Mouse (Mus musculus) stomach, embryonic 15.5 days (tissue): ENCODE results near the gene Bicc1. TPM values are rescaled to one million over a fixed set of nuclear protein-coding genes. Genes with fewer than 3 reads are reported as not detected.
A peak's percentile ranks its signal among the peaks of the same experiment; 100 is the strongest.

Experiments used
- ATAC-seq: fragments of 200-750 bp; cut with Nextera tagmentation; 2 replicates; pipeline ENCODE4 v1.8.0; 2017; ENCODE audit warnings: low read depth, moderate number of reproducible peaks, moderate TSS enrichment; ENCODE audit not compliant: insufficient read depth, low FRiP score
- H3K27ac ChIP-seq: fragments of 300-500 bp; sonication (generic); 2 replicates; pipeline ENCODE4 v1.5.1; 2015; ENCODE audit warnings: mild to moderate bottlenecking, inconsistent platforms
- H3K27me3 ChIP-seq: fragments of 300-500 bp; sonication (generic); replicated peaks from 2 replicates; pipeline ENCODE4 v1.6.1; 2015; ENCODE audit warnings: inconsistent platforms
- H3K36me3 ChIP-seq: fragments of 300-500 bp; sonication (generic); 2 replicates; pipeline ENCODE4 v1.6.1; 2015; ENCODE audit warnings: inconsistent platforms
- H3K4me1 ChIP-seq: fragments of 300-500 bp; sonication (generic); 2 replicates; pipeline ENCODE4 v1.6.1; 2015; ENCODE audit warnings: inconsistent platforms
- H3K4me2 ChIP-seq: fragments of 300-500 bp; sonication (generic); 2 replicates; pipeline ENCODE4 v1.6.1; 2015; ENCODE audit warnings: mild to moderate bottlenecking, inconsistent platforms
- H3K4me3 ChIP-seq: fragments of 300-500 bp; sonication (generic); replicated peaks from 2 replicates; pipeline ENCODE4 v1.5.1; 2015; ENCODE audit warnings: inconsistent platforms
- H3K9ac ChIP-seq: fragments of 300-500 bp; sonication (generic); 2 replicates; pipeline ENCODE4 v1.6.1; 2015; ENCODE audit warnings: inconsistent platforms
- H3K9me3 ChIP-seq: fragments of 300-500 bp; sonication (generic); 2 replicates; pipeline ENCODE4 v1.6.1; 2016; ENCODE audit warnings: inconsistent platforms
- WGBS: fragments of 180-500 bp; shearing (Covaris S2); methylation state at CpG from one replicate; pipeline ENCODE4 v1.1.7; 2015; 5-methylcytosine and 5-hydroxymethylcytosine counted together
- polyA plus RNA-seq: library from polyadenylated mRNA; unstranded; fragments of >200 nt; fragmentation: Nextera tagmentation; extraction: Ambion mirVana; gene quantifications from 2 replicates; pipeline ENCODE4 v1.2.1, GENCODE M21; 2015

The Bicc1 gene
- polyA plus RNA-seq, 1 experiment from 2014 or later = 23.1 TPM

DNA sequence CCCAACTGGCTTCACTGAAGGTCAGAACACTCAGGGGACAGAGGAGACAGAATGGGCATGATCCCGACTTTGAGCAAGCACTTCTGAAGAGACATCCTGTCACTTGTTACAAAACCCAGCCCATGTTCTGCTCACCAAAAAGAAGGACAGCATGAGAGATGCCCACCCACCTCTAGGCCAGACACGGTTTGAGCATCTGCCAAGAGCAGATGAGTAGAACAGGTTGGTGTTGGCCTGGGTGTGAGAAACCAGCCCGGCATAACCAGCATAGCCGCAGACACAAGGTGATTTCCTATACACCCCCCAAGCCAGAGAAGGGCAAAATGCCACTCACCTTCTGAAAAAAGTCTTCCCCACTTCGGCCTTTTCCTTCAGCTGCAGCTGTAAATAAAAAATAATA lies 80.6 kb downstream of the Bicc1 start:
- no peak for ATAC-seq
- H3K9ac ChIP-seq = no peak overlapping the region
- no peaks in the 10 kb centered on the region for H3K36me3 ChIP-seq
- H3K9me3 ChIP-seq = no peaks in the 10 kb centered on the region
- 86% methylated on average over 5 of the region's 5 CpGs for WGBS
- no peaks in the 10 kb centered on the region for H3K4me1 ChIP-seq
- H3K27me3 ChIP-seq = no peaks in the 10 kb centered on the region
- no peak overlapping the region for H3K4me3 ChIP-seq
- no peak overlapping the region for H3K4me2 ChIP-seq
- no peak overlapping the region for H3K27ac ChIP-seq

DNA sequence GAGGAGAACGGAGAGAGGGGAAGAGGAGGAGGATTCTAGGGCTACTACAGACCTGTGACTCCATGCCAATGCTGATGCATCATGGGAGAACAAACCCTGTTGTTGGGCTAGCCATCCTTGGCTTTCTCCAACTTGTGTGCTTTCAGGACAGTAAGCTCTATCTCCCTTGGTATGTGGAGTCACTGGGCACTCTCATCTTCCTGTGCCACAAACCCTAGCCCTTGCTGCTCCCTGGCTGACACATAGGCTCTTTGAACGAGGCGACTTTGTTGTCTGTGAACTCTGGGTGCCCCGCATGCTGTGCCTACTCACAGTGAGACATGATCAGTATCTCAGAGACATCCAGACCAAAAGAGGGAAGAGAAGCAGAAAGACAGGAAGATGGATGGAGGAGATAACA lies 94.5 kb downstream of the Bicc1 start:
- Histone ChIP-seq H3K9ac (no peak overlapping the region), H3K27ac (no peak overlapping the region), H3K4me2 (no peak overlapping the region), H3K4me3 (no peak overlapping the region), H3K36me3 (no peaks in the 10 kb centered on the region), H3K4me1 (no peaks in the 10 kb centered on the region), H3K27me3 (no peaks in the 10 kb centered on the region), H3K9me3 (no peaks in the 10 kb centered on the region)
- no peak for ATAC-seq
- WGBS = 31% methylated on average over 4 of the region's 4 CpGs

DNA sequence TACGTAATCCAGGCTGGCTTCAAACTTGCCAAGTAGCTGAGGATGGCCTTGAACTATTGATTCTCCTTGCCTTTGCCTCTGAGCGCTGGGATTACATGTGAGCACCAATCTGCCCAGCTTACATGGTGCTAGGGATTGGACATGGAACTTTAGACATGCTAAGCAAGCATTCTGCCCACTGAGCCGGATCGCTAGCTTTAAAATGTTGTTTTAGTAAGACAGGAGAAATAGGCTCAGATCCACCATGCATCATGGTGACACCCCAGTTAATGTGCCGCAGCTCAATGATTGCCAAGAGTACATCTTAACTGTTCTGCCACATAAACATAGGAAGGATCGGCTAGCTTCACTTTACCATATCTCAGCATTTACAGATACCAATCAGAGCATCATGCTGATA lies 94.9 kb downstream of the Bicc1 start:
- Histone ChIP-seq H3K27me3 (no peaks in the 10 kb centered on the region), H3K4me2 (no peak overlapping the region), H3K36me3 (no peaks in the 10 kb centered on the region), H3K27ac (no peak overlapping the region), H3K4me3 (no peak overlapping the region), H3K9ac (no peak overlapping the region), H3K4me1 (no peaks in the 10 kb centered on the region), H3K9me3 (no peaks in the 10 kb centered on the region)
- ATAC-seq = no peak
- 79% methylated on average over 6 of the region's 6 CpGs for WGBS

DNA sequence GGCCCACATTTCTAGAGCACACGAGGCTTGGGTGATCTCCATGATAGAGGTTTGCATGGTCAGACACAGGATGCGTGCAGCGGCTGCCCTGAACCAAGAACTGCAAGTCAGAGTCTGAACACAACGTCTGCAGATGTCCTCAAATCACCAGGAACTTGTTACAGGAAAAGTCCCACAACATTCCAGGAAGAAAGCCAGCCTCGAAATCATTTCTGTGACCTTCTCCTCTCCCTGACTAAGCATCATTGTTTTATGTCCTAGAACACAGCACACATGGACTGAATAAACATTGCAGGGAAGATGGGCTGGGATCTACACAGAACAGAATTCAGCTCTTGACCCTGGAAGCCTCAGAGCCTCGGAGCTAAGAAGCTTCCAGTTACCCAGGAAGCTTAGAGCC lies 97.3 kb downstream of the Bicc1 start:
- no peak for ATAC-seq
- no peaks in the 10 kb centered on the region for H3K9me3 ChIP-seq
- no peak overlapping the region for H3K4me2 ChIP-seq
- H3K4me1 ChIP-seq = 0 out of 2 replicates have a peak, but pooled peaks cover 14% of the 10 kb centered on the region
- 53% methylated on average over 6 of the region's 6 CpGs for WGBS
- no peaks in the 10 kb centered on the region for H3K36me3 ChIP-seq
- no peak overlapping the region for H3K27ac ChIP-seq
- no peak overlapping the region for H3K4me3 ChIP-seq
- no peaks in the 10 kb centered on the region for H3K27me3 ChIP-seq
- H3K9ac ChIP-seq = no peak overlapping the region

DNA sequence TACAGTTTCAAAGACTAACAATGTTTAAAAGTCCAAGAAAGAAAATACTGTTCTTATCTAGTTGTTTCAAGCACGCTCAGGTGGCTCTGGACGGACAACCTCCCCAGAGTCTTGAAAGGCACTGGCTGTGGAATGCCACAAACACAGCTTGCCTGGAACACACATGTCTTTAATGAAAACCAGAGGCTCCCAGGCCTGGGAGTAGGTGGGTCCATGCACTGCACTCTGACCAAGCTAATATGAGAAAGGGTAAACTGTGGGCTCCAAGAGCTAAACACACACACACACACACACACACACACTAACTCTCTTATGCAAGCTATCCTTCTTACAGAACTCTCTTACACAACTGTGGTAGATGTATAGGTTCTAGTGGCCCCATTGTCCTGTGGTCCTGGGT lies 99.2 kb downstream of the Bicc1 start:
- H3K4me3 ChIP-seq = no peak overlapping the region

DNA sequence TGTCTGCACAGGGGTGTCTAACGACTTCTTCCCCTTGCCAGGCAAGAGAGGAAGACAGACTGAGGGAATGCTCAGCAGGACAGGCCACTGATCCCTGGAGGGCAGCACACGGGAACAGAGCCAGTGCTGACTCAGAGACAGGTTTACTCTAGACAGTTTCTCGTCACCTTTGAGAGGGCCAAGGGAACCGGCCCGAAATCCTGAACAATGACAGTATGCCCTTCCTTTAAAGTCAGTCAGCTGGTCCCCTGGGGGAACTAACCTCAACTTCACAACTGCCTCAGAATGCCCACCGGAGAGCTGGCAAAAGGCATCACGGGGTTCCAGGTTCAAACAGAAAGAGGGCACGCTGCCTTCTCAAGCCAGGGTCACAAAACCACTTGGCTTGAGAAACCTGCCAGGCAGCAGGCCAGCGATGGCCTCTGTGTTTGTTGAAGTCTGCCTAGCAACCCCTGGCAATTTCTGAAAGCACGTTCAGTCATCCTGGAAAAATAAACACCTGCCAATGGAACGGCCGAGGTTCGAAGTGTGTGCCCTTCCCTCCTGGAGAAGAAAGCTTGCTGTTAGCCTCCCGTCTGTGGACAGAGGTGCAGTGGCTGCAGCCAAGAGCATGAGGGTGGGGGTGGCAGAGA lies 100.8 kb downstream of the Bicc1 start:
- no peaks in the 10 kb centered on the region for H3K9me3 ChIP-seq
- ATAC-seq = peak; percentile 63
- H3K27ac ChIP-seq = peak overlapping the region; percentile 33
- 18% methylated on average over 14 of the region's 14 CpGs for WGBS
- 0 out of 2 replicates have a peak, but pooled peaks cover 14% of the 10 kb centered on the region for H3K4me1 ChIP-seq
- H3K27me3 ChIP-seq = no peaks in the 10 kb centered on the region
- no peak overlapping the region for H3K4me3 ChIP-seq
- H3K4me2 ChIP-seq = peak overlapping the region; percentile 5; the same call in 1 of the 2 replicates
- H3K36me3 ChIP-seq = no peaks in the 10 kb centered on the region
- H3K9ac ChIP-seq = no peak overlapping the region

More for the DNA sequence above, 99.2 kb downstream of the Bicc1 start:
- 57% methylated on average over 2 of the region's 2 CpGs for WGBS
- Histone ChIP-seq H3K27me3 (no peaks in the 10 kb centered on the region), H3K9me3 (no peaks in the 10 kb centered on the region), H3K9ac (no peak overlapping the region), H3K27ac (no peak overlapping the region), H3K36me3 (no peaks in the 10 kb centered on the region), H3K4me2 (no peak overlapping the region), H3K4me1 (0 out of 2 replicates have a peak, but pooled peaks cover 14% of the 10 kb centered on the region)
- ATAC-seq = no peak

DNA sequence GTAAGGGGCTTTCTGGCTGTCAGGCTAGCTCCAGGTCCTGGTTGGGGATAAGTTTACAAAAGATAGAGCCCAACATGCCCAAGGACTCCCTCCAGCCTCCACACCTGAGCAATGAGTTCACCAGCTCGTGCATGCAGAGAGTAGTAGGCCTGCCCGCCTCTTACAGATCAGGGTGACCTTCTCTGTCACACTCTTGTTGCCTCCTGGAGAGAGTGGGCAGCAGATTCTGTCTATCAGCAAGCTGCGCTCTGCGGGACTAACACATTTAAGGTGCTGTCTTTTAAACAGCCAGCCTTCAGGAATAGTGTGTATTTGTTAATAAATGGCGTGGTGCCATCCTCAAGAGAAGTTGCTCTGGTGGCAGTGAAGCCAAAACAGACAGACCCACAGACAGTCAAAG lies 101.4 kb downstream of the Bicc1 start:
- no peaks in the 10 kb centered on the region for H3K9me3 ChIP-seq
- H3K27me3 ChIP-seq = no peaks in the 10 kb centered on the region
- 0 out of 2 replicates have a peak, but pooled peaks cover 14% of the 10 kb centered on the region for H3K4me1 ChIP-seq
- no peak for ATAC-seq
- H3K27ac ChIP-seq = no peak overlapping the region
- H3K4me2 ChIP-seq = no peak overlapping the region
- H3K36me3 ChIP-seq = no peaks in the 10 kb centered on the region
- no peak overlapping the region for H3K9ac ChIP-seq
- WGBS = 71% methylated on average over 5 of the region's 5 CpGs
- H3K4me3 ChIP-seq = no peak overlapping the region

DNA sequence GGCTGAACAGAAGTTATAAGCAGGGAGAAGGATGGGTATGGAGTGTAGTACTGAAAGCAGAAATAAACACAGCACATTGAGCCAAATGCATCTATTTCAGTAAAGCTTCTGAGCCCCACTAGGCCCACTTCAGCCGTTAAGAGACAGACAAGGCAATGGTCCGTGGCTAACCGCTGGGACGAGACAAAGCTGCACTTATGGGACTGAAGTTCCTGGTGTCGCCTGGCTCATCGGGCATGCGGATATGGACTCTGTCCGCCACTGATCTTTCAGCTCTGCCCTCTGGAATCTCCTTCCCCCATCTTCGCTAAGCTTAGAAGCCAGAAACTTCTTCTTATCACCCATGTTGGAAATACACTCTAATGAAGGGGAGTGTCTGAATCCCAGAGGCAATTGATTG lies 106.8 kb downstream of the Bicc1 start:
- H3K27me3 ChIP-seq = no peaks in the 10 kb centered on the region
- H3K36me3 ChIP-seq = no peaks in the 10 kb centered on the region
- H3K4me1 ChIP-seq = 0 out of 2 replicates have a peak, but pooled peaks cover 2% of the 10 kb centered on the region
- no peak overlapping the region for H3K9ac ChIP-seq
- no peak overlapping the region for H3K4me3 ChIP-seq
- no peak overlapping the region for H3K4me2 ChIP-seq
- ATAC-seq = no peak
- 79% methylated on average over 9 of the region's 9 CpGs for WGBS
- H3K27ac ChIP-seq = peak overlapping the region; percentile 12; the same call in 1 of the 2 replicates
- H3K9me3 ChIP-seq = no peaks in the 10 kb centered on the region

DNA sequence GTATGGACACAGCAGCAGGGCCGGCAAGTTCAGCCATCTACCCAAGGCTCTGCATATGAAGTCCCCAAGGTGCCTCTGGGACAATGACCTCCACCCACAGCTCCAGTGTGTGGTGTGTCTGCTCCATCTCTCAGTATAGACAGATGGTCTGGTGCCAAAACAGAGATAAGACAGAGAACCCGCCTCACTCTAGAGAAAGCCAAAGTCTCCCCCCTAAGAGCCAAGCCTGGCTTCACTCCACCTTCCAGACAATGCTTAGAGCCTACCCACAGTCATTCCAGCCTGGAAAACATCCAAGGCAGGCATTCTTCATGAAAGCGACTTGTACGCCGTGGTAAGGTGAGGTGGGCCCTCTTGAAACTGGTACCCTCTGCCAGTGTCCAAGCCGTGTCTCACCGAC lies 107.3 kb downstream of the Bicc1 start:
- no peaks in the 10 kb centered on the region for H3K27me3 ChIP-seq
- no peak overlapping the region for H3K9ac ChIP-seq
- peak; percentile 28; the same call in 1 of the 2 replicates for ATAC-seq
- no peak overlapping the region for H3K4me2 ChIP-seq
- H3K36me3 ChIP-seq = no peaks in the 10 kb centered on the region
- no peaks in the 10 kb centered on the region for H3K9me3 ChIP-seq
- H3K4me1 ChIP-seq = no peaks in the 10 kb centered on the region
- H3K4me3 ChIP-seq = no peak overlapping the region
- WGBS = 61% methylated on average over 7 of the region's 7 CpGs
- peak overlapping the region; percentile 12; the same call in 1 of the 2 replicates for H3K27ac ChIP-seq

DNA sequence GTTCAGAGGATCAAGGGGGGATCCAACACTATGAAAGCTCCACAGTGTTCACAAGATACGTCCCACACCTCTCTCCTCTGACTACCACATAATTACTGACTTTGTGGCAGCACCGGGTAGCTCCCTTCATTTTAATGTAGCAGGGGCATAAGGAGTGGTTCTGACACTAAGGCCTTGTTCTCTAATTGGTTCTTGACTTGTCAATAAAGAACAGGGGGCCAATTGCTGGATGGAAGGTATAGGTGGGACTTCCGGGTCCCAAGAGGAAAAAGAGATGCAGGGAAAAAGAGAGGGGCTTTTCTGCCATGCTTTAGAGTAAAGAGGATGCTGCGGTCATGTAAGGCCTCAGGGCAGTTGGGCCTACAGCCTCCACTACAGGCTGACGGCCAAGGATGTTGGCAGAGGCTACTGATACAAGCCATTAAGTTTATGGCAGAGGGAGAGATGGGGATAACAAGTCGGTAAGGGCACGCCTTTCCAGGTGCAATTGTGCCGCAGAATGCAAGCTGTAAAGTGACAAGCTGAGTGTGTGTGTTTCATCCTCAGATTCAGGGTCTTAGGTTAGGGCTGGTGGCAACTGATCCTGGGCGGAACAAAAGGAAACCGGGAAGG lies 108.7 kb downstream of the Bicc1 start:
- Histone ChIP-seq H3K27ac (no peak overlapping the region), H3K4me1 (no peaks in the 10 kb centered on the region), H3K27me3 (no peaks in the 10 kb centered on the region), H3K9me3 (no peaks in the 10 kb centered on the region), H3K9ac (no peak overlapping the region), H3K4me3 (no peak overlapping the region), H3K36me3 (no peaks in the 10 kb centered on the region), H3K4me2 (no peak overlapping the region)
- no peak for ATAC-seq
- 85% methylated on average over 10 of the region's 10 CpGs for whole genome bisulfite sequencing

DNA sequence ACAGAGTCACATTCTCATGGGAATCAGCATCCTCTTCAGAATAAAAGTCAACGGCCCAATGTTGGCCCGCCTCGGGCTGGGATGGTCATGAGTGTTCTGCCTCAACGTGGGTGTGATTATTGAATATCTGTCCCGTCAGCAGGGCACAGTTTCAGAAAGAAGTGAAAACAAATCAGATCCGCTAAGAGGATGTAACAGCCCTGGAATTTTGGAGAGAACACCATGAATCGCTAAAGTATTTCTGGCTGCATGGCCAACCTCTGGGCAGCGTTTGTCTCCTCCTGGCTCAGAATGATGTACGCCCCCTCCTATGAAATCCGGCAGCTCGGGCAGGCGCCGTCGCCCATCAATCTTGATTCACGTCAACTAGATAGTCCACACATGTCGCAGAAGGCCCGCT lies 110.2 kb downstream of the Bicc1 start:
- Histone ChIP-seq H3K4me1 (no peaks in the 10 kb centered on the region), H3K4me2 (no peak overlapping the region)
- 60% methylated on average over 17 of the region's 17 CpGs for WGBS

DNA sequence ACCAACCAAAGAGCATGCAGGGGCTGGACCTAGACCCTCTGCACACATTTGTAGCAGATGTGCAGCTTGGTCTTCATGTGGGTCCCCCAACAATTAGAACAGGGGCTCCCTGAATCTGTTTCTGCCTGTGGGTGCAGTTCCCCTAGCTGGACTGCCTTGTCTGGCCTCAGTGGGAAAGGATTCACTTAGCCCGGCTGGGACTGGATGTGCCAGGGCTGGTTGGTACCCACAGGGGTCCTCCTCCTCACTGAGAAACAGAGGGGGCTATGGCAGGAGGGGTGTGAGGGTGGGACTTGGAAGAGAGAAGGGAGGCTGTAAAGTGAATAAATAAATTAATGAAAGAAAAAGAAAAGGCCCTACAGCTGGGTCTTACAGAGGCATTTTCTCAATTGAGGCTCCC lies 115.1 kb downstream of the Bicc1 start:
- no peak for ATAC-seq
- WGBS = 91% methylated on average over 1 of the region's 1 CpGs
- no peak overlapping the region for H3K4me3 ChIP-seq
- no peaks in the 10 kb centered on the region for H3K36me3 ChIP-seq
- no peak overlapping the region for H3K27ac ChIP-seq
- H3K27me3 ChIP-seq = no peaks in the 10 kb centered on the region
- no peak overlapping the region for H3K9ac ChIP-seq
- H3K4me1 ChIP-seq = no peaks in the 10 kb centered on the region
- no peak overlapping the region for H3K4me2 ChIP-seq
- H3K9me3 ChIP-seq = no peaks in the 10 kb centered on the region

More for the DNA sequence above, 110.2 kb downstream of the Bicc1 start:
- H3K36me3 ChIP-seq = no peaks in the 10 kb centered on the region
- no peak overlapping the region for H3K27ac ChIP-seq
- no peak overlapping the region for H3K4me3 ChIP-seq
- no peaks in the 10 kb centered on the region for H3K27me3 ChIP-seq
- ATAC-seq = no peak
- no peaks in the 10 kb centered on the region for H3K9me3 ChIP-seq
- H3K9ac ChIP-seq = no peak overlapping the region
